Mouse (Mus musculus): ENCODE measurements at regions not wholly inside any gene's neighbourhood (a gene's known extent, or its start where the extent isn't known, plus 50 kb on each side); places are given as distances from the start of the nearest gene placed in this dataset.

GRCm38 (mm10) chr7:33795016-33795415, 51.4 kb downstream of the Scgb1b24 start:
- DNase-seq (ENCODE audit: low spot score), result no peak
- intact Hi-C loops (cut with DNase I), result loop anchor here (10.0 kb wide), 1 partner anchor 400 kb away; the partner anchor contains the start of gene Pdcd2l

Data from heart, postnatal 25 days (tissue).